Mouse (Mus musculus): ENCODE results near the gene Map10. TPM values are rescaled to one million over a fixed set of nuclear protein-coding genes. Genes with fewer than 3 reads are reported as not detected.

Gene Map10
- total RNA-seq, 1 experiment from 2014 or later, result 5.5 TPM

DNA sequence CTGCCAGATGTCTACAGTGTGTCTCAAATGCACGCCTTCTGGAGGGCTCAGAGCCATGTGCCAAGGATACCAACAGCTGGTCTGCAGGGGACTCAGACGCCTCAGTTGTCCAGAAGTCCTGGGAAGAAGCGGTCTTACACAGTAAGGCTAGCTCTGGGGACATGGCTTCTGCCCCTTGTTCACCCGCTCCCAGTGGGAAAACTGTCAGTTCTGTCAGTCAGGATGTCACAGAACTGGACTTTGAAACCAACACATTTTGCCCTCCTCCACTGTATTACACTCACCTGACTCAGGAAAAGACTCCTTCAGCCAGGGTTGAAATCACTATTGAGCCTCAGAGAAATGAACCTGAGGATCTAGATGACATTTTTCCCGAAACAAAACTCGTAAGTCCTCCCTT is 802 bp downstream of the Map10 start:
- DNase-seq, result no peak

- DNase-seq, result no peak
Measured at GRCm38 (mm10) chr8:125670906-125671305, 1.3 kb downstream of the Map10 start.

- DNase-seq, result no peak
Measured at GRCm38 (mm10) chr8:125671371-125671770, 1.8 kb downstream of the Map10 start.

- no peak for DNase-seq
Measured at GRCm38 (mm10) chr8:125675796-125676195, 6.2 kb downstream of the Map10 start.

- no peak for DNase-seq
Measured at GRCm38 (mm10) chr8:125677484-125677883, 7.9 kb downstream of the Map10 start.

GRCm38 (mm10) chr8:125678854-125679648 is 9.4 kb downstream of the Map10 start:
- DNase-seq, result peak; percentile 24

DNA sequence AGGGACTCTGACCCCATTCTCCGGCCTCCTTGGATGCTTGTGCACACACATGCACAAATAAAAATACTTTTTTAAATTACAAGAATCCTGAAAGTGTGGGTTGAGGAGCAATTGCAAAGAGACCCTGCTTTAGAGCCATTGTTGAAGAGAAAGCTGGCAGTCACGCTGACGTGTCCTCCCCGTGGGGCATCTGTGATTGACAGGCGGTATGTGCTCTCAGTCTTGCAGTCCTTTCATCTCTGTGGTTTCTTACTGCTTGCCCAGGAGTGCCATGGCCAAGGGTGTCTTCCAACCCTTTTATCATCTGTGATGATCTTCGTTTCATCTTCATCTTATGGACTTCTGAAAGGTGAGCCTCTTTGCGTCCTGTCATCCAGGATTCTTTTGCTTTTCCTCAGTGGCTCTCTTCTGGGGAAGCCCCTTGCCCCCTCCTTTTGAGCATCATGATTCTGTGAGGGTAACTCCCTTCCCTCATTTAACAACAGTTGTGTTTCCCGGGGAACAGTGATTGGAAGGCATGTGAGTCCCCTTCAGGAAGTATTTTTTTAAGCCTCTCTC is 11.3 kb downstream of the Map10 start:
- DNase-seq, result no peak

GRCm38 (mm10) chr8:125685216-125685760 is 15.7 kb downstream of the Map10 start:
- no peak for DNase-seq

DNA sequence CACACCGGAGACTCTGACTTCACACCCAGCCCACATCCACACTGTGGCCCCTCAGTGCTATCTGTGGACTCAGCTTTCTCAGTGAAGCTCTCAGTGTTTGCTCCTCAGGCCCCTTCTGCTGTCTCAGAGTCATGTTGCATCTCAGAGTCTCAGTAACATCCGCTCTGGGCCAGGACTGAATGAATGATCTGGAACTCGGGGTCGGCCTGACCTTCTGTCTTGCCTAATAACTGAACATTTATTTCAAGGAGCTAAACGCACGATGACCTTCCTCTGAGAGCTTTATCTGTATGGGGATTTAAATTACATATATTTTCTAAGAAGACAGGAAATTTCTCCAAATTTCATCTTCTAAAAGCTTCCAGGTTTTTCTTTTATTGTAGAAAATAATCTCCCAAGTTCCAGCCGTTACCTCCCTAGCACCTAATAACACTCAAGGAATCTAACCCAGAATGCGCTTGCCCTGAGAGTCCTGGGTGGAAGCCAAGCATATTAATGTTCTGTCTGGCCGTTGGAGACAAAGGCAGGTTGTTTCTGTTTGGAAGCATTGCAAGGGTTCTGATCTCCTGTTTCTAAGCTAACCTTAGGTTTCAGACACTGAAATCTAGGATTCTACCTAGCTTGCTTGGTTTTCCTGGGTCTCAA is 16.7 kb downstream of the Map10 start:
- DNase-seq, result no peak

DNA sequence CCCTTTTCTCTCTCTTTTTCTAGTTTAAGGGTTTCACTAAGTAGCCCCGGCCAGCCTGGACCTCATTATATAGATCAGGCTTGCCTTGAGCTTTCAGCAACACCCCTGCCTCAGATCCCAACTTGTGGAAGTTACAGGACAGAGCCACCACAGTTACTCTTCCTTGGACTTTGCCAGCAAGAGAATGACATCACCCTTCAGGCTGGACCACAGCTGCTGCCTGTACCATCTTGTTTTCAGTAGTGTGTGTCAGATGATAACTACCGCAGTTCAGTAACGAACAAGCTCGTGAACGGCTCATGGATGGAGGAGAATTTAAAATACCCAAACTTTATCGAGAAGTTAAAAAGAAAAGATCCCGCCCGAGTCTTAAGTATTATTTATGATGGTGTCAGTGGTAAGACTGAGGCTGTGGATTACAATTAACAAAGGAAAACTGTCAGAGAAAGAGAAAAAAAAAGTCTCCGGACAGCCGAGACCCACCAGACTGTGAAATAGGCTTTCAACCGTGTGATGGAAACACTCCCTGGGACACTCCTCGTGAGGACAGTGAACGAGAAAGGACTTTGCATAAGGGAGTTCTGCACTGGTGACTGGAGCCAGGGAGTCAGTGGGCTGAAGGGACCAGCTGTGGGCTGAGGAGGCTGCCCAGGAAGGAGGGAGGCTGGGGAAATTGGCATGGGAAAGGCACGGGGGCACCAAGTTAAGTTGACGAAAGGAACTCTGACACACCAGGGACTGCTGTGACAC is 20.7 kb downstream of the Map10 start:
- no peak for DNase-seq

DNA sequence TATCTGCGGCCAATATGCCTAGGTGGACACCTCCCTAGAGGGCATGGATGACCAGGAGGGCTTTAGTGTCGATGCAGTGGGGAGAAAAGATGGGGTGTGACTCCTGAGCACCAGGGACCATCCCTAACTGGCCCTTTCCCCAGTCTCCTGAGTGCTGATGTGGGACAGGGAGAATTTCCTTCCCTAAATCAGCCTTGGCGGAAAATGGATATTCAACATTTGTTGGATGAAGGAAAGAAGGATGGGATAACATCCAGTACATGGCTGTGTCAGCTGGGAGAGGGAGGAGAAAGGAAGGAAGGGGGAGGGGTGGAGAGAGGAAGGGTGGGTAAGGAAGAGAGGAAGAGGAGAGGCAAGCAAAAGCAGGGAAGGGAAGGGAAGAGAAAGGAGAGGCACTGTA is 21.3 kb downstream of the Map10 start:
- DNase-seq, result no peak

DNA sequence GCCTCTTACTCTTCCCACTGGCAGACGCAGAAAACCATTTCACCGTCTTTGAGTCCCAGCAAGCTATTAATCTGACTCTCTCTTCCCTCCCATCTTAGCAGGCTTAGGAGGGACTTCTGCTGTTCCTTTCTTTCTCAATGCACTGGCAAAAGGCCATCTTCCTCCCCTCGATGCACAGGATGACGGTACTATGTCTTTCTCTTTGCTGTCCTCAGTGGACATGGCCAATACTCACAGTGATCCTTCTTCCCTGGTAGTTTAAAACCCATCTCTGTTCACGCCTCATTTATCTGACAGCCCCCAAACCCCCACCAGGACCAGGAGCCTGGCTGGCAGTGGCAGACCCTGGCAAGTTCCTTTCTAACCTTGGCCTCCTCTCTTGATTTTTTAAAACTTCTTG is 22.8 kb downstream of the Map10 start:
- no peak for DNase-seq

DNA sequence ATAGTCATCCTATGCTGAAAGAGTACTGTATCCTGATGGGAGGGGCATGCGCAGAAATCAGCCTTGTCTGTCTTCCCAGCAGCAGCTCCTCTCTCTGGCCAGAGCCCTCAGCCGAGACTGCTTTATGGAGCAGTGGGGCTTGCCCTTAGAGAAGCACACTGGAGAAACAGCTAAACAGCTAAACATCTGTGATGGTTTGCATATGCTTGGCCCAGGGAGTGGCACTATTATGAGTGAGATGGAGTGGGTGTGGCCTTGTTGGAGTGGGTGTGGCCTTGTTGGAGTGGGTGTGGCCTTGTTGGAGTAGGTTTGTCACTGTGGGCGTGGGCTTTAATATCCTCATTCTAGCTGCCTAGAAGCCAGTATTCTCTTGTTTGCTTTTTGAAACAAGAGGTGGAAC is 23.6 kb downstream of the Map10 start:
- no peak for DNase-seq

DNA sequence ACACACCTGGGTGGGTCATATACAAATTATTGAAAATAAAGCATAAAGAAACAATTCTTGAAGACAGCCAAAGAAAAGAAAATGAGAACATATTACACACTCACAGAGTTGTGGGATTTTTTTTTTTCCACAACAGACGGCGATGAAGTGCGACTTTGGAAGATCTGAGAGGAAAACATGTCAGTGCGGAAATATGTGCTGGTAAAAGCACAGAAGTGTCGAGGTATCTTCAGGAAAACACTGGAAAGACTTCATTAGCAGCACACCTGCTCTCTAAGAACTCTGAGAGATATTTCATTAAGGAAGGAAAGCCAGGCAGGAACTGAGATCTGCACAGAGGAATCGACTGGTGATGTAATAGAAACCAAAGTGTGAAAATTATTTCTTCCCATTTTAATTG is 26.3 kb downstream of the Map10 start:
- DNase-seq, result no peak

GRCm38 (mm10) chr8:125699391-125700025 is 29.9 kb downstream of the Map10 start:
- DNase-seq, result no peak

- DNase-seq, result no peak
Measured at GRCm38 (mm10) chr8:125700407-125700806, 30.8 kb downstream of the Map10 start.

- DNase-seq, result no peak
Measured at GRCm38 (mm10) chr8:125702868-125703473, 33.4 kb downstream of the Map10 start.

- DNase-seq, result no peak
Measured at GRCm38 (mm10) chr8:125704434-125704833, 34.8 kb downstream of the Map10 start.

DNA sequence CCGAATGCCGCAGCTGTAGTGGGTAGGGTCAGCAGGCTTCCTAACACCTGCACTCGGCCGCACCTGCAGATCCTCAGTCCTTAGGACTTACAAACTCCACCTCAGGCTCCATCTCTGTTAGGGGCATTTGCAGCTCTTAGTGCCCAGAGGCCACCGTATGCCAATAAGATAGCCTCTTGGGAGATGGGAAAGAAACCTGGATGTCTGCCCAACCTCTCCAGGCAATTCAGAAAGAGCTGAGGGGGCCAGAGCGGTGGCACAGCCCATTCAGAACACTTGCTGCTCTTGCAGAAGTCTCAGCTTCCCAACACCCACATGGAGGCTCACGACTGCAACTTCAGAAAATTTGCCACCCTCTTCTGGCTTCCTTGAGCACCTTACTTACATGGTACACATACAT is 36.2 kb downstream of the Map10 start:
- no peak for DNase-seq

DNA sequence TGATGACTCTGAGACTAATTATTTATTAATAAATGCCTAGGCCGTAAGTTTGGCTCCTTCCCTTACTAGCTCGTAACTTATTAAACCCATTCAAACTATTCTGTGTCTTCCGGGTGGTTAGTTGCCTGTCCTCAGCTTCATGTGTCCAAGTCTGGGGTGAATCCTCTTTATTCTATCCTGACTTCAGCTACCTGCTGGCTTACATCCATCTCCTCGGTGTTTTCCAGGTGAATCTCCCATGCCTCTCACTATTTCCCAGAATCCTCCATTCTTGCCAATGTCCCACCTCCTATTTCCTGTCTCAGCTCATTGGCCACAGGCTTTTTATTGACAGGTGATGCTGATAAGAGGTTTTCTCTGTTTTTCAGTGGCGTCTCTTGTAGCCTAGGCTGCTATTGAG is 39.6 kb downstream of the Map10 start:
- no peak for DNase-seq

DNA sequence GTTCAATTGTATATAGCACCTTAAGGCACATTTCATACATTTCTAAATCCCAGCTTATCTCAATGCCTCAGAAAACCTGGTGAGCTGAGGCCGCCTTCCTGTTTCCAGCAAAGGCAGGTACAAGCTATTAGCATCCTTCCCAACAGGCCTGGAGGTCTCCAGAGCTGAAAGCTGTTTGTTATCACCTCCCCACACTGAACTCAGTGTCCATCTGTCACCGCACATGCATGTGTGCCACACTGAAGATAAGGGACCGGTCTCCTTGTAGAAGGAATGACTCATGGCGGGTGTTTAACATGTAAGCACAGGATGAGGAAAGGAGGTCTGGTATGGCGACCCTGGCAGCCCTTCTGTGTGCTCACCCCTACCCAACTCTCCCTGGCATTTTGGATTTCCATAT is 41.9 kb downstream of the Map10 start:
- no peak for DNase-seq

DNA sequence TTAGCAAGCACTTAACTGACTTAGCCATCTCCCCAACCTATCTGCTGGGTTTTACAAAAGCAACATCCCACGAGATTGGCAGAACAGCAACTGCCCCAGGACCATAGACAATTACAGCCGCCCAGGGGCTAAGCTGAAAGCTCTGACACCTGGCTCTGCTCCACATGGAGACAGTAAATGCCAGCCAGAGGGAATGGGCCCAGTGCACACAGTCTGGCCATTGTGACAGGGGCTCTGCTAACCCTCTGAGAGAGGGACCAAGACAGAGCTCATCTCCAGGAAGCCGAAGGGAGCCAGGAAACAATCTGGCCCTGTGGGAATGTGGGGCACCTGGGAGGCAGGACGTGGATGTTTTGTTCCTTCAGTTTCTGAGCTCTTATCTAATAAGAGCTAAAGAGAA is 46.6 kb downstream of the Map10 start:
- no peak for DNase-seq

All from adrenal gland, postnatal 25 days (tissue).